Mouse (Mus musculus) thymus, adult 2 months (tissue): ENCODE data around the gene Ppm1j. TPM values are rescaled to one million over a fixed set of nuclear protein-coding genes. Genes with fewer than 3 reads are reported as not detected.

Experiments used
- DNase-seq: peaks from one replicate; pipeline ENCODE4 v3.0.0; 2021
- H3K27ac ChIP-seq: fragments of 200-500 bp; 2 replicates; pipeline ENCODE4 v1.5.1; 2012; ENCODE audit warnings: low read length, control low read depth; ENCODE audit not compliant: control insufficient read depth, insufficient read depth
- H3K27me3 ChIP-seq: fragments of 200-500 bp; 2 replicates; pipeline ENCODE4 v1.6.1; 2012; ENCODE audit warnings: mild to moderate bottlenecking, low read length, moderate library complexity, mixed read lengths; ENCODE audit not compliant: control insufficient read depth, insufficient read depth
- H3K36me3 ChIP-seq: fragments of 200-500 bp; 2 replicates; pipeline ENCODE4 v1.6.1; 2012; ENCODE audit warnings: mild to moderate bottlenecking, low read length, moderate library complexity; ENCODE audit not compliant: control insufficient read depth, insufficient read depth
- H3K4me1 ChIP-seq: fragments of 200-500 bp; replicated peaks from 2 replicates; pipeline ENCODE4 v1.6.1; 2012; ENCODE audit warnings: low read length; ENCODE audit not compliant: control insufficient read depth, insufficient read depth
- H3K4me3 ChIP-seq: fragments of 200-500 bp; 2 replicates; pipeline ENCODE4 v1.5.1; 2012; ENCODE audit warnings: mild to moderate bottlenecking, low read length, control low read depth, moderate library complexity; ENCODE audit not compliant: control insufficient read depth, insufficient read depth
- CTCF ChIP-seq: fragments of 200-500 bp; IDR thresholded peaks from 2 replicates; pipeline ENCODE4 v1.5.1; 2012; ENCODE audit warnings: mild to moderate bottlenecking, control low read depth, low read length, moderate library complexity, borderline replicate concordance; ENCODE audit not compliant: control insufficient read depth, poor library complexity, insufficient read depth; ENCODE audit errors: extremely low read depth
- POLR2A ChIP-seq: fragments of 200-500 bp; IDR thresholded peaks from 2 replicates; pipeline ENCODE4 v1.6.1; 2012; ENCODE audit warnings: mild to moderate bottlenecking, low read length, control low read depth, moderate library complexity; ENCODE audit not compliant: control insufficient read depth, poor library complexity, insufficient read depth; ENCODE audit errors: extremely low read depth
- WGBS: fragments of 180-500 bp; shearing (Covaris S2); methylation state at CpG from one replicate; pipeline ENCODE4 v1.1.7; 2018; 5-methylcytosine and 5-hydroxymethylcytosine counted together
- polyA plus RNA-seq: library from polyadenylated mRNA; depleted of rRNA; stranded (reverse); fragments of >200 nt; gene quantifications from 2 replicates; pipeline ENCODE4 v1.2.3, GENCODE M21; 2012

Gene Ppm1j
- polyA plus RNA-seq, 1 experiment = 7.4 TPM

DNA sequence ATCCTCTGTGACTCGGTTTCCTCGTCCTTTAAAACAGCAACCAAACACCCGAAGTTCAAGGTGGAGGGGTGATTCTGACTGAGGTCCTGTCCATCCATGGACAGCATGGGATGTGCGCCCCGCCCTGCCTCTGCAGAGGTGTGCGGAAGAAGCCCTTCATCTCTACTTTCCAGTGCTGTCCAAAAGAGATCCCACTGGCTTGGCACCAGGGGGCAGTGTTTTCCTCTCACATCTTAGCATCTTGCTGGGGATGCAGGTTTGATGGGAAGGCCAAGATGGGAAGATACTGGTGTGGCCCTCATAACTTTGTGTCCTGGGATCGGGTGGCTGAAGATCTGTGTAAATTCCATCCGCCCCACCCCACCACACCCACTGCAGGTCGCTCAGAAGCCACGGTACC lies 10.8 kb upstream of the Ppm1j start:
- TF ChIP-seq POLR2A (no peak), CTCF (0 out of 2 replicates have a peak, but pooled peaks have one; percentile 36)
- 85% methylated on average over 10 of the region's 10 CpGs for WGBS
- H3K4me3 ChIP-seq = no peak overlapping the region
- no peaks in the 10 kb centered on the region for H3K36me3 ChIP-seq
- H3K27me3 ChIP-seq = no peaks in the 10 kb centered on the region
- H3K27ac ChIP-seq = no peak overlapping the region
- H3K4me1 ChIP-seq = peaks cover 12% of the 10 kb centered on the region
- peak; percentile 47 for DNase-seq

DNA sequence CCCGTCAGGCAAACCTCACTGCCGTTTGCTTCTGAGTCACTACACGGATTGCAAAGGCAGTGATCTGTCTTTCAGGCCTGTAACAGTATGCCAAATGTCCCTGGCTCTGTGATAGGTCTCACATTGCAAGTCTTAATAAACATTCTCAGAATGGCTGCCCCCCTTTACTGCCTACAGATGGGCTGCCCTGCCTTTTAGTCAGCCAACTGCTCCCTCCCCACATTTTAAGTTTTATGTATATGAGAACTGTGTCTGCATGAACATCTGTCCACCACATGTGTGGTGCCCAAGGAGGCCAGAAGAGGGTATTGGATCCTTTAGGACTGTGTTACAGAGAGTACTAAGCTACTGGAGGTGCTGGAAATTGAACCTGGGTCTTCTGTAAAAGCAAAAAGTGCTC lies 9.9 kb upstream of the Ppm1j start:
- Histone ChIP-seq H3K27ac (no peak overlapping the region), H3K27me3 (no peaks in the 10 kb centered on the region), H3K4me1 (peaks cover 12% of the 10 kb centered on the region), H3K4me3 (no peak overlapping the region), H3K36me3 (no peaks in the 10 kb centered on the region)
- 91% methylated on average over 3 of the region's 3 CpGs for WGBS
- TF ChIP-seq CTCF = no peak
- DNase-seq = no peak

DNA sequence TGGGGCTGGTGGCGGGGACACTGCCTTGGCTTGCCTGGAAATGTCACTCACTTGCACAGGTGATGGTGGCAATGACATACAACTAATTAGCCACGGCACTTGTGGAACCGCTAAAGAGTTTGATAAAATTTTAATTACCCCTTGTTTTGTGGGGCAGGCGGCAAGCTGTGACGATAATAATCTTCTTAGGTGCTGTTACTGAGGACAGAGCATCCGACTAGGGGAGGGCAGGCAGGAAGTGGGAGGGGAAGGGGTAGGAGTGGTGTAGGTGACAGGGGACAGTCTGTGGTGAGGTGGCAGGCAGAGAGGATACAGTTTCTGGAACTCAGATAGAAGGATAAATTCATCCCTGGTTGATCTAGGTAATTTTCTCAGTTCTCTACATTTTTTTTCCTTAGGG lies 9.4 kb upstream of the Ppm1j start:
- no peak for TF ChIP-seq CTCF
- no peak for TF ChIP-seq POLR2A
- no peaks in the 10 kb centered on the region for H3K27me3 ChIP-seq
- H3K4me1 ChIP-seq = peaks cover 12% of the 10 kb centered on the region
- no peak overlapping the region for H3K4me3 ChIP-seq
- H3K36me3 ChIP-seq = no peaks in the 10 kb centered on the region
- DNase-seq = peak; percentile 40
- H3K27ac ChIP-seq = no peak overlapping the region
- 8% methylated on average over 6 of the region's 6 CpGs for WGBS

DNA sequence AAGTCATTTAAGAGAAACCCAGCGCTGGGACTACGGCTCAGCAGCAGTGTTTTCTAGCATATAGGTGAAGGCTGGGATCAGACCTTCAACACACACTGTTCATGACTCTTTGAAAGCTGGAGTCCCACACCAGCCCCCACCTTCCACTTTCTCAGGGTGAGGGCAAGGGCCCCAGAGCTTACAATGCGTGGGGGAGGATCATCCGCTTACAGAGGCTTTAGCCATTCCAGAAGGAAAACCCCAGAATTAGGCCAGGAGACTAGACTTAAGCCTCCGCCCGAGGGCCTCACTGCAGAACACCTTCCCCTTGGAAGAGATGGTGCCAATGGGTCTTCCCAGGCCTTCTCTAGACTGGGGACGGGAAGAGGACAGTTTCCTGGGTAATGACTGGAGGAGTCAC lies 7.6 kb upstream of the Ppm1j start:
- H3K36me3 ChIP-seq = no peaks in the 10 kb centered on the region
- H3K27ac ChIP-seq = no peak overlapping the region
- 96% methylated on average over 7 of the region's 7 CpGs for WGBS
- H3K4me3 ChIP-seq = no peak overlapping the region
- DNase-seq = no peak
- TF ChIP-seq CTCF (no peak), POLR2A (no peak)
- peaks cover 15% of the 10 kb centered on the region for H3K4me1 ChIP-seq
- peaks cover 3% of the 10 kb centered on the region; the same call in 1 of the 2 replicates for H3K27me3 ChIP-seq

DNA sequence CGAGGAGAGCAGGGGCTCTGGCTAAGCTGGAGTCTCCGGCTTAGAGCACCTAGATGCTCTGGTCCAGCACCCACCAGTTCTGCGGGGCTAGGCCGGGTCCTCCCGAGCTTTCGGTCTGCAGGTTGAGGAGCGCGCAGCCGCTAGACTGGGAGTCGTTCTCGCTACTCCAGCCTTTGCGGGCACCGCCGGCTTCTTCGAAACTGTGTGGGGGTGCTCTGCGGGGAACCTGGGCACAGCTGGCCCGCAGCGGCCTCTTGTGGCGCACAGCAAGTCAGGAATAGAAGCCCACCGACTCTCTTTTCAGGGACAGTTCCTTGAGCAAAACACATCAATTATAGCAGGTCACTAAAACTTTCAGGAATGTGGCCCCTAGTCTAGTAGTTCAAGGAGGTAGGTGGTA lies 3.5 kb upstream of the Ppm1j start:
- TF ChIP-seq CTCF (peak; percentile 63; the same call in 1 of the 2 replicates), POLR2A (no peak)
- DNase-seq = peak; percentile 44
- peak overlapping the region; percentile 27; the same call in 1 of the 2 replicates for H3K4me3 ChIP-seq
- H3K4me1 ChIP-seq = peaks cover 18% of the 10 kb centered on the region
- WGBS = 1% methylated on average over 20 of the region's 20 CpGs
- H3K27ac ChIP-seq = no peak overlapping the region
- peaks cover 9% of the 10 kb centered on the region; the same call in 1 of the 2 replicates for H3K27me3 ChIP-seq
- no peaks in the 10 kb centered on the region for H3K36me3 ChIP-seq

DNA sequence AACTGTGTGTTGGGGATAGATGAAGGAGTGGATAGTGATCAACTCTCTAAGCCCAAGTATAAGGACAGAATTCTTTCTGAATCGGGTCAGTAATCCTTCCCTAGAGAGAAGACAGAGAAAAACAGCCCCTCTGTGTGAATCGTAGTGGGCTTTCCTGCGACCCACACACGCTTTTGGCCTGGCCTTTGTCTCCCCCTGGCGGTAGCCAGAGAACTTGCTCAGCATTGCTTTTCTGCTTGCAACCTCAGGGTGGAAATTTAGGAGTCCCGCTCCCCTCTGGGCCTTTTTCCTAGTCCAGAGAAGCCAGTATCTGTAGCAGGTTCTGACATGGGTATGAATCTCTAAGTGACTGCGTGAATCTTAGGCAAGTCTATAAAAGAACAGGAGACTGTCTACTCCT lies 907 bp upstream of the Ppm1j start:
- WGBS = 3% methylated on average over 7 of the region's 7 CpGs

DNA sequence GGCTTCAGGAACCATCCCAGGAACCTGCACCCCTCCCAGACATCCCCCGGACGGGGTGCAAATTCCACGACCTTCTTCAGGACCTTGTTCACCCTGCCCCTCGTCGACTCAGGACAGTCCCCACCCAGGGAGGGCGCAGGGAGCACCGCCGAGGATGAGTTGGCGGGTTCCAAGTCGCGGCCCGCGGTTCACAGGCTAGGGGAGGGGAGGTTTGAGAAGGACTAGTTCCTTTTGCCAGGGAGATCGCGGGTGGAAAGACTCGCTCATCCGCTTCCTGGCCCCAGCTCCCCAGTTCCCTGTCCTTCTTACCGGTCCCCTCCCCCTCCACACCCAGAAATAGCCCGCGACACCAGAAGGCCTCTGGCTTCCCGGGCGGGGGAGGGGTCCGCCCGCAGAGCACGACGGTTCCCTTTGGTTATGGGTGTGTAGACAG lies 631 bp downstream of the Ppm1j start, which contains the start of gene Fam19a3:
Gene Fam19a3, minus strand, starts transcription at position 370 of the 433 bp plus-strand sequence.
- WGBS = 0% methylated on average over 26 of the region's 26 CpGs
- Histone ChIP-seq H3K36me3 (no peaks in the 10 kb centered on the region), H3K4me1 (peaks cover 27% of the 10 kb centered on the region), H3K27me3 (peaks cover 9% of the 10 kb centered on the region; the same call in 1 of the 2 replicates), H3K27ac (no peak within 1 kb of the TSS), H3K4me3 (peak within 1 kb of the TSS; percentile 26)
- TF ChIP-seq POLR2A (no peak; the same call in 1 of the 2 replicates), CTCF (no peak)
- DNase-seq = peak; percentile 33

More for the DNA sequence above, 907 bp upstream of the Ppm1j start:
- peaks cover 27% of the 10 kb centered on the region for H3K4me1 ChIP-seq
- no peak overlapping the region for H3K4me3 ChIP-seq
- peak; percentile 71 for DNase-seq
- no peak overlapping the region for H3K27ac ChIP-seq
- H3K27me3 ChIP-seq = peaks cover 9% of the 10 kb centered on the region; the same call in 1 of the 2 replicates
- no peaks in the 10 kb centered on the region for H3K36me3 ChIP-seq
- TF ChIP-seq CTCF (peak; percentile 91; the same call in 1 of the 2 replicates), POLR2A (no peak)
